Mouse (Mus musculus) gastrocnemius, adult 2 months (tissue): Measurements from ENCODE around the gene Hoxc5. TPM values are rescaled to one million over a fixed set of nuclear protein-coding genes. Genes with fewer than 3 reads are reported as not detected.

Experiments
- DNase-seq: peaks from one replicate; pipeline ENCODE4 v3.0.0; 2022
- H3K27ac ChIP-seq: fragments of 200-600 bp; 2 replicates; pipeline ENCODE4 v1.8.1; 2022; ENCODE audit warnings: mild to moderate bottlenecking
- H3K4me3 ChIP-seq: fragments of 200-600 bp; 2 replicates; pipeline ENCODE4 v1.8.1; 2022; ENCODE audit warnings: mild to moderate bottlenecking, moderate library complexity
- CTCF ChIP-seq: fragments of 200-600 bp; IDR thresholded peaks from 2 replicates; pipeline ENCODE4 v1.8.1; 2022; ENCODE audit warnings: antibody characterized with exemption, mild to moderate bottlenecking, moderate library complexity
- intact Hi-C: fragments of 180-260 bp; cut with DNase I; formaldehyde crosslinking; loops from one replicate; pipeline ENCODE4 v1.15.1; 2025
- total RNA-seq, 2 experiments: library from RNA; stranded (reverse); gene quantifications; 2 replicates each; pipeline ENCODE4 v1.2.3; 2021

Gene Hoxc5
- total RNA-seq, 2 experiments from 2014 or later = 2.7 to 2.9 TPM

GRCm38 (mm10) chr15:102953561-102953960, 13.7 kb upstream of the Hoxc5 start:
- DNase-seq = peak; percentile 66
- no peak for TF ChIP-seq CTCF
- intact Hi-C loops = no loop called here
- Histone ChIP-seq H3K27ac (peak overlapping the region; percentile 96), H3K4me3 (peak overlapping the region; percentile 87)

GRCm38 (mm10) chr15:102954192-102955006, 12.8 kb upstream of the Hoxc5 start, which contains the start of gene Hoxc11:
Gene Hoxc11, plus strand, starts transcription at chr15:102954427.
- DNase-seq = peak; percentile 66
- intact Hi-C loops = no loop called here
- no peak; the same call in 1 of the 2 replicates for TF ChIP-seq CTCF
- peak within 1 kb of the TSS; percentile 96 for H3K27ac ChIP-seq
- H3K4me3 ChIP-seq = peak within 1 kb of the TSS; percentile 87

- Histone ChIP-seq H3K4me3 (peak overlapping the region; percentile 87), H3K27ac (peak overlapping the region; percentile 96)
- DNase-seq = peak; percentile 81
- intact Hi-C loops = no loop called here
- TF ChIP-seq CTCF = no peak
Measured at GRCm38 (mm10) chr15:102955007-102955382, 12.2 kb upstream of the Hoxc5 start.

GRCm38 (mm10) chr15:102955833-102956640, 11.2 kb upstream of the Hoxc5 start:
- DNase-seq = peak; percentile 74
- intact Hi-C loops = no loop called here
- peak overlapping the region; percentile 96 for H3K27ac ChIP-seq
- no peak for TF ChIP-seq CTCF
- H3K4me3 ChIP-seq = peak overlapping the region; percentile 87

- H3K27ac ChIP-seq = peak overlapping the region; percentile 96
- peak overlapping the region; percentile 87 for H3K4me3 ChIP-seq
- peak; percentile 34 for DNase-seq
- no peak for TF ChIP-seq CTCF
- intact Hi-C loops = no loop called here
Measured at GRCm38 (mm10) chr15:102956906-102957305, 10.3 kb upstream of the Hoxc5 start.

- intact Hi-C loops = no loop called here
- peak overlapping the region; percentile 93 for H3K4me3 ChIP-seq
- H3K27ac ChIP-seq = peak overlapping the region; percentile 99
- DNase-seq = peak; percentile 38
- no peak for TF ChIP-seq CTCF
Measured at GRCm38 (mm10) chr15:102959663-102960191, 7.5 kb upstream of the Hoxc5 start.

- intact Hi-C loops = no loop called here
- Histone ChIP-seq H3K4me3 (peak overlapping the region; percentile 93), H3K27ac (peak overlapping the region; percentile 99)
- no peak for TF ChIP-seq CTCF
- DNase-seq = peak; percentile 67
Measured at GRCm38 (mm10) chr15:102961728-102962127, 5.5 kb upstream of the Hoxc5 start.

GRCm38 (mm10) chr15:102962492-102962891, 4.8 kb upstream of the Hoxc5 start:
- intact Hi-C loops = no loop called here
- peak overlapping the region; percentile 99 for H3K27ac ChIP-seq
- peak; percentile 50 for DNase-seq
- no peak for TF ChIP-seq CTCF
- H3K4me3 ChIP-seq = peak overlapping the region; percentile 93

- no peak for TF ChIP-seq CTCF
- intact Hi-C loops = no loop called here
- DNase-seq = peak; percentile 62
Measured at GRCm38 (mm10) chr15:102963259-102963658, 4.0 kb upstream of the Hoxc5 start.

GRCm38 (mm10) chr15:102963671-102964640, 3.3 kb upstream of the Hoxc5 start:
- intact Hi-C loops = no loop called here
- H3K4me3 ChIP-seq = peak overlapping the region; percentile 93
- no peak for TF ChIP-seq CTCF
- peak; percentile 87 for DNase-seq
- H3K27ac ChIP-seq = peak overlapping the region; percentile 99

More at GRCm38 (mm10) chr15:102963259-102963658, 4.0 kb upstream of the Hoxc5 start:
- Histone ChIP-seq H3K27ac (peak overlapping the region; percentile 99), H3K4me3 (peak overlapping the region; percentile 93)

GRCm38 (mm10) chr15:102965003-102965891, 2.0 kb upstream of the Hoxc5 start:
- peak; percentile 51 for DNase-seq
- intact Hi-C loops = loop anchor here (5.0 kb wide), 1 partner anchor 342 kb away; no protein-coding TSS in a partner anchor
- H3K27ac ChIP-seq = peak overlapping the region; percentile 99
- peak overlapping the region; percentile 93 for H3K4me3 ChIP-seq
- 0 out of 2 replicates have a peak, but pooled peaks have one; percentile 1 for TF ChIP-seq CTCF
